Mouse (Mus musculus): ENCODE data around the gene 4932438A13Rik. TPM values are rescaled to one million over a fixed set of nuclear protein-coding genes. Genes with fewer than 3 reads are reported as not detected.

The 4932438A13Rik gene
- polyA plus RNA-seq, 1 experiment: 29.6 TPM

GRCm38 (mm10) chr3:36918322-36918721 lies 55.4 kb downstream of the 4932438A13Rik start:
- DNase-seq (ENCODE audit: low spot score): no peak

DNA sequence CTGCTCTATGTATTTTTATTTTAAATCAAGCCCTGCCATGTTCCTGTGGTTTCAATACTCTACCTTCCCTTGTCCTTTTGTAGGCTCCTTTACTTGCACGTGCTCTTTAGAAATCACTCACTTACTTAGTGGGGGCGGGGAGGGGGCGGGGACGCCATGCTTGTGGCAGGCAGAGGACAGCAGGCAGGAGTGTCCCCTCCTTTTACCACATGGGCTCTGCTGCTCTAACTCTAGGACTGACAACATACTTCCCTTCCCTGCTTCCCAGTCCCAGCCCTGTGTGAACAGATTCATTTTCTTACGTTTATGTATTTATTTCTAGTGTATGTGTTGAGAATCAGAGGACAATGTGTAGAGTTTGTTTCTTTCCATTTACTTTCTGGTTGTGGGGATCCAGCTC lies 78.7 kb downstream of the 4932438A13Rik start:
- no peak for DNase-seq (ENCODE audit: low spot score)

- DNase-seq (ENCODE audit: low spot score): no peak
These were observed 79.2 kb downstream of the 4932438A13Rik start for GRCm38 (mm10) chr3:36942108-36942507.

GRCm38 (mm10) chr3:36943706-36944105 lies 80.8 kb downstream of the 4932438A13Rik start:
- no peak for DNase-seq (ENCODE audit: low spot score)

- DNase-seq (ENCODE audit: low spot score): no peak
These were observed 175.1 kb downstream of the 4932438A13Rik start for GRCm38 (mm10) chr3:37037979-37038378.

DNA sequence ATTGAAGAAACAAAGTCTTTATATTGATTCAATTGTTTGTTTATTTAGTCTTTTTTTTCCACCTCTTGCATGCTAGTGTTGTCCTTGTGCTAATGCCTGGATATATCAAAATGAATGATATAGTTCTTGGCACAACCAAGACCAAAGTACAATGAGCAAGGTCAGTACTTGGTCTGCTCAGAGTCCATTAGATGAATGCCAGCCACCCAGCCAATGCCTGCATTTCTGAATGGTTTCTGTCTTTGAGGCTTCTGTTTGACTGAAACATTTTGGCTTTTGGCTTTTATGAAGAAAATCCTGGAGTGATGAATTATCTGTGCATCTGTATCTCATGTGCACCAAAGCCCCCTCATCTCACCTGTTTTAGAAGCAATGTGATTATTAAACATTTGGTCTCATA lies 176.9 kb downstream of the 4932438A13Rik start:
- no peak for DNase-seq (ENCODE audit: low spot score)

- no peak for DNase-seq (ENCODE audit: low spot score)
These were observed 188.6 kb downstream of the 4932438A13Rik start for GRCm38 (mm10) chr3:37051491-37051890.

GRCm38 (mm10) chr3:37063406-37063805 lies 200.5 kb downstream of the 4932438A13Rik start, which contains the start of gene Adad1:
Gene Adad1, plus strand, starts transcription at chr3:37063527.
- no peak for DNase-seq (ENCODE audit: low spot score)

- no peak for DNase-seq (ENCODE audit: low spot score)
These were observed 210.3 kb downstream of the 4932438A13Rik start for GRCm38 (mm10) chr3:37073211-37073610.

DNA sequence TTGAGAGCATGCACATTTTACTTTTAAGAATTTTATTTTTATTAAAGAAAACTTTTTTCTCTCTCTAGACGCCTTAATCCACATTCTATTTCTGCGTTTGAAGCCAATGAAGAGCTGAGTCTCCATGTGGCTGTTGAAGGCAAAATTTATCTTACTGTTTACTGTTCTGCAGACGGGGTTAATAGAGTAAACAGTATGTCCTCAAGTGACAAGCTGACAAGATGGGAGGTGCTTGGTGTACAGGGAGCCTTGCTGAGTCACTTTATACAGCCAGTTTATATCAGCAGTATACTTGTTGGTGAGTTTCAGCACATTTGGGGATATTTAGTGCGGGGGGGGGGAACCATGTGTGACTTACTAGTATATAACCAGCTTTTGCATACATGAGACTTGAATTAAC lies 222.0 kb downstream of the 4932438A13Rik start:
- no peak for DNase-seq (ENCODE audit: low spot score)

GRCm38 (mm10) chr3:37090721-37091120 lies 227.8 kb downstream of the 4932438A13Rik start:
- no peak for DNase-seq (ENCODE audit: low spot score)

Other genes with a start within 250 kb of the 4932438A13Rik start
- gene Bbs7, start 249.6 kb upstream of the 4932438A13Rik start, polyA plus RNA-seq (2012; rRNA removed): 7.9 and 8.2 TPM in 2 replicates
- 1.8 and 2.1 TPM in 2 replicates for gene Trpc3, start 172.9 kb upstream of the 4932438A13Rik start, polyA plus RNA-seq (2012; rRNA removed)
- not detected in 2 replicates for gene Adad1, start 200.4 kb downstream of the 4932438A13Rik start, polyA plus RNA-seq (2012; rRNA removed)